Mouse (Mus musculus): ENCODE measurements around the gene Dnajb2.

GRCm38 (mm10) chr1:75248041-75248772 lies 12.0 kb downstream of the Dnajb2 start:
- no peak for TF ChIP-seq ZKSCAN1 (IDR thresholded peaks at IDR 0.05; ENCODE audit: low read depth, low read length)
- no peak for TF ChIP-seq POLR2A (IDR thresholded peaks at IDR 0.05; ENCODE audit: control insufficient read depth in 1 of 2, insufficient read depth in 1 of 2, low read depth in 1 of 2, low read length in 2 of 2, poor library complexity in 1 of 2)
- TF ChIP-seq TBP (IDR thresholded peaks at IDR 0.05; ENCODE audit: low read depth, low read length), result no peak
- no peak for TF ChIP-seq CTCF (IDR thresholded peaks at IDR 0.05 in 2 of 3, conservative IDR thresholded peaks at IDR 0.05 in 1 of 3; ENCODE audit: control insufficient read depth in 1 of 3, insufficient read depth in 1 of 3, low read depth in 2 of 3, low read length in 3 of 3, poor library complexity in 1 of 3, severe bottlenecking in 1 of 3)
- TF ChIP-seq MAX (IDR thresholded peaks at IDR 0.05; ENCODE audit: low read length), result no peak
- TF ChIP-seq POLR2AphosphoS5 (IDR thresholded peaks at IDR 0.05; ENCODE audit: borderline replicate concordance, low read depth, low read length), result no peak
- no peak for TF ChIP-seq ZC3H11A (IDR thresholded peaks at IDR 0.05; ENCODE audit: low read depth, low read length)
- TF ChIP-seq CHD1 (IDR thresholded peaks at IDR 0.05; ENCODE audit: low read depth, low read length), result no peak
- TF ChIP-seq GABPA (IDR thresholded peaks at IDR 0.05; ENCODE audit: low read depth, low read length), result no peak
- TF ChIP-seq ETS1 (IDR thresholded peaks at IDR 0.05; ENCODE audit: low read depth, low read length), result no peak
- TF ChIP-seq NELFE (IDR thresholded peaks at IDR 0.05; ENCODE audit: low read depth, low read length), result no peak
- TF ChIP-seq UBTF (IDR thresholded peaks at IDR 0.05; ENCODE audit: borderline replicate concordance, insufficient read depth, low read depth, low read length), result no peak
